Mouse (Mus musculus) lung, postnatal 0 days (tissue): ENCODE measurements around the gene Abhd10.

Source experiments
- CTCF ChIP-seq: IDR thresholded peaks from 2 replicates; pipeline ENCODE4 v1.5.1; 2016; ENCODE audit warnings: antibody characterized with exemption, mild to moderate bottlenecking
- EP300 ChIP-seq: IDR thresholded peaks from 2 replicates; pipeline ENCODE4 v1.6.1; 2016; ENCODE audit warnings: antibody characterized with exemption, mild to moderate bottlenecking, control low read depth

GRCm38 (mm10) chr16:45697996-45698395 is 44.8 kb downstream of the Abhd10 start:
- TF ChIP-seq EP300 (no peak), CTCF (no peak)
